Mouse (Mus musculus) limb, embryonic 14.5 days (tissue): ENCODE measurements at regions not wholly inside any gene's neighbourhood (a gene's known extent, or its start where the extent isn't known, plus 50 kb on each side); places are given as distances from the start of the nearest gene placed in this dataset.
A peak's percentile ranks its signal among the peaks of the same experiment; 100 is the strongest.

ENCODE experiments used
- ATAC-seq: fragments of 200-750 bp; cut with Nextera tagmentation; 2 replicates; pipeline ENCODE4 v1.8.0; 2017; ENCODE audit warnings: low read depth, moderate number of reproducible peaks, moderate TSS enrichment; ENCODE audit not compliant: low FRiP score
- DNase-seq: peaks from one replicate; pipeline ENCODE4 v3.0.0-alpha.2; 2015; ENCODE audit warnings: low spot score
- H3K27ac ChIP-seq: fragments of 300-500 bp; sonication (generic); replicated peaks from 2 replicates; pipeline ENCODE4 v1.5.1; 2014; ENCODE audit warnings: low read depth, mild to moderate bottlenecking, low read length, moderate library complexity, mixed read lengths
- H3K27me3 ChIP-seq: fragments of 300-500 bp; sonication (generic); 2 replicates; pipeline ENCODE4 v1.6.1; 2014; ENCODE audit warnings: low read length, mixed read lengths; ENCODE audit not compliant: control insufficient read depth, insufficient read depth
- H3K36me3 ChIP-seq: fragments of 300-500 bp; sonication (generic); 2 replicates; pipeline ENCODE4 v1.6.1; 2014; ENCODE audit warnings: mild to moderate bottlenecking, low read length, moderate library complexity, mixed read lengths; ENCODE audit not compliant: control insufficient read depth, insufficient read depth
- H3K4me1 ChIP-seq: fragments of 300-500 bp; sonication (generic); 2 replicates; pipeline ENCODE4 v1.6.1; 2014; ENCODE audit warnings: antibody characterized with exemption, low read length, mixed read lengths; ENCODE audit not compliant: control insufficient read depth, insufficient read depth
- H3K4me2 ChIP-seq: fragments of 300-500 bp; sonication (generic); replicated peaks from 2 replicates; pipeline ENCODE4 v1.6.1; 2014; ENCODE audit warnings: low read depth, mild to moderate bottlenecking, low read length, moderate library complexity; ENCODE audit not compliant: severe bottlenecking
- H3K4me3 ChIP-seq: fragments of 300-500 bp; sonication (generic); replicated peaks from 2 replicates; pipeline ENCODE4 v1.5.1; 2014; ENCODE audit warnings: low read length
- H3K9ac ChIP-seq: fragments of 300-500 bp; sonication (generic); 2 replicates; pipeline ENCODE4 v1.6.1; 2014; ENCODE audit warnings: mild to moderate bottlenecking, low read depth, low read length, moderate library complexity; ENCODE audit not compliant: severe bottlenecking
- H3K9me3 ChIP-seq: fragments of 300-500 bp; sonication (generic); 2 replicates; pipeline ENCODE4 v1.6.1; 2016; ENCODE audit warnings: low read length; ENCODE audit not compliant: control insufficient read depth
- POLR2A ChIP-seq: fragments of 200-500 bp; IDR thresholded peaks from 2 replicates; pipeline ENCODE4 v1.8.0; 2012; ENCODE audit warnings: inconsistent platforms, mild to moderate bottlenecking, moderate library complexity, borderline replicate concordance; ENCODE audit not compliant: insufficient read depth, insufficient read length; ENCODE audit errors: extremely low read depth
- WGBS: fragments of 180-500 bp; shearing (Covaris S2); extraction: QIAGEN DNeasy Blood & Tissue Kit; methylation state at CpG from one replicate; pipeline ENCODE4 v1.1.7; 2014; 5-methylcytosine and 5-hydroxymethylcytosine counted together

GRCm38 (mm10) chr8:125336799-125337198 is 232.8 kb downstream of the Sipa1l2 start:
- Histone ChIP-seq H3K4me3 (no peak overlapping the region), H3K27ac (no peak overlapping the region), H3K9me3 (no peaks in the 10 kb centered on the region), H3K27me3 (no peaks in the 10 kb centered on the region), H3K4me1 (peaks cover 2% of the 10 kb centered on the region; the same call in 1 of the 2 replicates), H3K36me3 (no peaks in the 10 kb centered on the region), H3K4me2 (no peak overlapping the region), H3K9ac (no peak overlapping the region)
- no peak for TF ChIP-seq POLR2A
- ATAC-seq = no peak
- no peak for DNase-seq
- WGBS = 68% methylated on average over 3 of the region's 3 CpGs

DNA sequence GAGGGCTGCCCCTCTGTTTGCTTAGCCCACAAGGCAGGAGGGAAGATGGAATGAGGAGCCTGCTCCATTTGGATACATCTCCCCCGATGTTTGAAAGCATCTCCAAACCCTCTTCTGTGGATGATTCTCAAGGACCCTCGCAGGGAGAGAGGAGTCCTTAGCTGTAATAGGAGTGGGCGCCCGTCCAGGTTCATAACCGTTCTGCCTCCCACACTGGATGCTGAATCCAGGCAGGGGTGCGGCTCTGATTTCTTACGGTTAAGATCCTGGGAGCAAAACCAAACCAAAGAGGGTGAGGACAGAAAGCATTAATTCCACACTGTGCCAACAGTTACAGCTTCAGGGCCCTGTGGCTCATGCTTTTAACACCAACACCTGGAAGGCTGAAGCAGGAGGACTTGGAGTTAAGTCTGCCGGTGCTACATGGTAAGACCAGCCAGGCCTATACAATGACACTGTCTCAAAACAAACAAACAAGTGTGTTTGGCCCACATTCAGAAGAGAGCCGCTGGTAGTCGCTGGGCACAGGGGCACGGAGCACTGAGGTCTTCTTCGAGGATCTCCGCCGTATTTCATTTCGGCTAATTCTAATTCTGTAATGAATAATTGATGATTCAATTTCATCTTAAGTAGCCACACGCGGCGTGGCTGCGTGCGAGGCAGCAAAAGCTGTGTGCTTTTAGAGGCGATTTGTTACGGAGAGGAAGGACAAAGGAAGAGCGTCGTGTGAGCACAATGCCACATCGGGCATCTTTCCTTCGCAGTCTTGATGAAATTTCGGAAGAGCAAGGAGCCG is 233.8 kb downstream of the Sipa1l2 start:
- ATAC-seq = no peak
- H3K27ac ChIP-seq = no peak overlapping the region

DNA sequence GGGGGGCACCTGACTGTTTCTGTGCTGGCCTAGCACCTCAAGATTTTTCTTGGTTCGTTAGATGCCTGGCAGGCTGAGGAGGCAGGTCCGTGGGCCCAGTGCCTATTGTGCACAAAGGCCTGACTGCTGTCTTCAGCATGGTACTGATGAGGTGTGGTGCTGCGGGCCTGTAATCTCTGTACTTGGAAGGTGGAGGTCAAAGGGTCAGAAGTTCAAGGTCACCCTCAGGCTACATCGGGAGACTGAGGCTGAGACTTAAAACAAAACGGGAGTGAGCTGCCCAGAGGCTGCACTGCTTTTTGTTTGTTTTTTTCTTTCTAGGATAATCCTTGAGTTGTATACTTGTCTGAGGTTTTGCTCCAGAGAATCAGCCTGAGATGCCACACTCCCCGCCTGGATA is 234.4 kb downstream of the Sipa1l2 start:
- Histone ChIP-seq H3K36me3 (no peaks in the 10 kb centered on the region), H3K9ac (no peak overlapping the region), H3K9me3 (no peaks in the 10 kb centered on the region), H3K4me2 (no peak overlapping the region), H3K4me3 (no peak overlapping the region), H3K27me3 (no peaks in the 10 kb centered on the region), H3K27ac (no peak overlapping the region), H3K4me1 (peaks cover 2% of the 10 kb centered on the region; the same call in 1 of the 2 replicates)
- WGBS = 57% methylated on average over 6 of the region's 6 CpGs
- no peak for DNase-seq
- TF ChIP-seq POLR2A = no peak
- no peak for ATAC-seq

More for the DNA sequence above, 233.8 kb downstream of the Sipa1l2 start:
- H3K4me2 ChIP-seq = no peak overlapping the region
- 74% methylated on average over 28 of the region's 28 CpGs for WGBS
- H3K4me1 ChIP-seq = peaks cover 2% of the 10 kb centered on the region; the same call in 1 of the 2 replicates
- no peak overlapping the region for H3K4me3 ChIP-seq
- no peaks in the 10 kb centered on the region for H3K36me3 ChIP-seq
- peak; percentile 36 for DNase-seq
- no peaks in the 10 kb centered on the region for H3K27me3 ChIP-seq
- H3K9me3 ChIP-seq = no peaks in the 10 kb centered on the region
- TF ChIP-seq POLR2A = no peak
- no peak overlapping the region for H3K9ac ChIP-seq

- Histone ChIP-seq H3K9me3 (no peaks in the 10 kb centered on the region), H3K27me3 (no peaks in the 10 kb centered on the region), H3K9ac (no peak overlapping the region), H3K27ac (no peak overlapping the region), H3K36me3 (no peaks in the 10 kb centered on the region), H3K4me3 (no peak overlapping the region), H3K4me1 (peaks cover 6% of the 10 kb centered on the region), H3K4me2 (no peak overlapping the region)
- ATAC-seq (no peak), DNase-seq (no peak)
- TF ChIP-seq POLR2A = no peak
- WGBS = 42% methylated on average over 6 of the region's 6 CpGs
Observed at GRCm38 (mm10) chr8:125330638-125331037, 239.0 kb downstream of the Sipa1l2 start.

DNA sequence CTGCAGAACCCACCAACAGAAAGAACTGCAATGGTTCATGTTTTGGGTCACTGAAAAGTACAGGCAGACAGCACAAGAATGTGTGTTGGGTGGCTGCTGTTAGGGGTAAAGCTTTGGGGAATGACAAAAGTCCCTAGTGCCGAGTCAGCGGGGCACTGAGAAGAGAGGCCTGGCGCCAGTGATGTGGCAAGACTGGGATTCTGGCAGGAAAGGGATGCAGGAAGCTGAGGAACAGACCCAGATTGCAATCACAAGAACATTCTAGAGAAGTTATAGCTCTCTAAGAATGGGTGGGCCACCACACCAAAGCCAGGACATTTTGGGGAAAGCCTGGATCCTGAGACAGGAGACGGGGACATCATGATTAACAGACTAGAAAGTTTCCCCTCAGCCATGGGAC is 241.0 kb downstream of the Sipa1l2 start:
- 82% methylated on average over 4 of the region's 4 CpGs for WGBS
- no peak for TF ChIP-seq POLR2A
- Histone ChIP-seq H3K27me3 (no peaks in the 10 kb centered on the region), H3K4me2 (no peak overlapping the region), H3K4me1 (peaks cover 6% of the 10 kb centered on the region), H3K9me3 (no peaks in the 10 kb centered on the region), H3K27ac (no peak overlapping the region), H3K36me3 (no peaks in the 10 kb centered on the region), H3K4me3 (no peak overlapping the region), H3K9ac (no peak overlapping the region)
- DNase-seq (no peak), ATAC-seq (no peak)
